Mouse (Mus musculus) E14TG2a.4 (cell line): ENCODE measurements at regions not wholly inside any gene's neighbourhood (a gene's known extent, or its start where the extent isn't known, plus 50 kb on each side); places are given as distances from the start of the nearest gene placed in this dataset.

Experiments used
- H3K27me3 ChIP-seq: 2 replicates; pipeline ENCODE4 v1.6.1; 2014; ENCODE audit warnings: low read length, control low read depth; ENCODE audit not compliant: insufficient read depth
- H3K36me3 ChIP-seq: 2 replicates; pipeline ENCODE4 v1.6.1; 2014; ENCODE audit warnings: low read length, control low read depth; ENCODE audit not compliant: insufficient read depth
- H3K4me1 ChIP-seq: replicated peaks from 2 replicates; pipeline ENCODE4 v1.6.1; 2014; ENCODE audit warnings: low read depth, low read length, control low read depth
- H3K4me3 ChIP-seq: replicated peaks from 2 replicates; pipeline ENCODE4 v1.5.1; 2014; ENCODE audit warnings: mild to moderate bottlenecking, low read length
- H3K9me3 ChIP-seq: 2 replicates; pipeline ENCODE4 v1.6.1; 2014; ENCODE audit warnings: low read length, control low read depth
- CTCF ChIP-seq: conservative IDR thresholded peaks from 2 replicates; pipeline ENCODE4 v1.5.1; 2014; ENCODE audit warnings: low read length
- NANOG ChIP-seq: IDR thresholded peaks from 2 replicates; pipeline ENCODE4 v1.6.1; 2014; ENCODE audit warnings: borderline replicate concordance, low read length, mixed read lengths
- POU5F1 ChIP-seq: IDR thresholded peaks from 2 replicates; pipeline ENCODE4 v1.6.1; 2014; ENCODE audit warnings: low read length, borderline replicate concordance

- Histone ChIP-seq H3K36me3 (no peaks in the 10 kb centered on the region), H3K9me3 (no peaks in the 10 kb centered on the region), H3K27me3 (peaks cover 2% of the 10 kb centered on the region; the same call in 1 of the 2 replicates), H3K4me1 (peaks cover 8% of the 10 kb centered on the region; the same call in 1 of the 2 replicates), H3K4me3 (no peak overlapping the region)
- TF ChIP-seq NANOG (no peak), CTCF (no peak), POU5F1 (no peak)
Observed at GRCm38 (mm10) chr5:75863358-75863757, 114.9 kb downstream of the Kdr start.

GRCm38 (mm10) chr5:75862630-75862991 is 115.6 kb downstream of the Kdr start:
- Histone ChIP-seq H3K36me3 (no peaks in the 10 kb centered on the region), H3K4me1 (peaks cover 8% of the 10 kb centered on the region; the same call in 1 of the 2 replicates), H3K4me3 (no peak overlapping the region), H3K9me3 (no peaks in the 10 kb centered on the region), H3K27me3 (peaks cover 2% of the 10 kb centered on the region; the same call in 1 of the 2 replicates)
- peak; percentile 68 for TF ChIP-seq CTCF
- no peak for TF ChIP-seq POU5F1
- TF ChIP-seq NANOG: no peak

- H3K4me3 ChIP-seq: no peak overlapping the region
- TF ChIP-seq CTCF (no peak), NANOG (no peak), POU5F1 (no peak)
- H3K36me3 ChIP-seq: no peaks in the 10 kb centered on the region
- H3K27me3 ChIP-seq: peaks cover 2% of the 10 kb centered on the region; the same call in 1 of the 2 replicates
- H3K4me1 ChIP-seq: peaks cover 8% of the 10 kb centered on the region; the same call in 1 of the 2 replicates
- no peaks in the 10 kb centered on the region for H3K9me3 ChIP-seq
Observed at GRCm38 (mm10) chr5:75861916-75862629, 116.2 kb downstream of the Kdr start.

GRCm38 (mm10) chr5:75859316-75859836 is 118.9 kb downstream of the Kdr start:
- H3K36me3 ChIP-seq: no peaks in the 10 kb centered on the region
- peaks cover 8% of the 10 kb centered on the region; the same call in 1 of the 2 replicates for H3K4me1 ChIP-seq
- no peak for TF ChIP-seq CTCF
- no peak for TF ChIP-seq NANOG
- TF ChIP-seq POU5F1: no peak
- peaks cover 10% of the 10 kb centered on the region; the same call in 1 of the 2 replicates for H3K27me3 ChIP-seq
- no peaks in the 10 kb centered on the region for H3K9me3 ChIP-seq
- H3K4me3 ChIP-seq: no peak overlapping the region

- TF ChIP-seq POU5F1 (no peak), CTCF (no peak), NANOG (no peak)
- Histone ChIP-seq H3K27me3 (peaks cover 11% of the 10 kb centered on the region; the same call in 1 of the 2 replicates), H3K4me1 (peaks cover 6% of the 10 kb centered on the region), H3K4me3 (no peak overlapping the region), H3K36me3 (no peaks in the 10 kb centered on the region), H3K9me3 (no peaks in the 10 kb centered on the region)
Observed at GRCm38 (mm10) chr5:75850855-75851254, 127.4 kb downstream of the Kdr start.

- Histone ChIP-seq H3K27me3 (peaks cover 3% of the 10 kb centered on the region; the same call in 1 of the 2 replicates), H3K4me3 (no peak overlapping the region), H3K36me3 (no peaks in the 10 kb centered on the region), H3K9me3 (no peaks in the 10 kb centered on the region), H3K4me1 (no peaks in the 10 kb centered on the region)
- no peak for TF ChIP-seq POU5F1
- no peak for TF ChIP-seq NANOG
- TF ChIP-seq CTCF: no peak
Observed at GRCm38 (mm10) chr5:75847966-75848365, 130.3 kb downstream of the Kdr start.

GRCm38 (mm10) chr5:75847341-75847740 is 130.9 kb downstream of the Kdr start:
- TF ChIP-seq NANOG (no peak), CTCF (no peak), POU5F1 (no peak)
- H3K36me3 ChIP-seq: no peaks in the 10 kb centered on the region

GRCm38 (mm10) chr5:75846016-75846415 is 132.2 kb downstream of the Kdr start:
- no peaks in the 10 kb centered on the region for H3K9me3 ChIP-seq
- no peaks in the 10 kb centered on the region for H3K36me3 ChIP-seq
- peaks cover 5% of the 10 kb centered on the region for H3K4me1 ChIP-seq
- peaks cover 3% of the 10 kb centered on the region for H3K27me3 ChIP-seq
- TF ChIP-seq CTCF: no peak
- no peak for TF ChIP-seq POU5F1
- no peak for TF ChIP-seq NANOG
- H3K4me3 ChIP-seq: no peak overlapping the region

More at GRCm38 (mm10) chr5:75847341-75847740, 130.9 kb downstream of the Kdr start:
- Histone ChIP-seq H3K9me3 (no peaks in the 10 kb centered on the region), H3K4me1 (no peaks in the 10 kb centered on the region), H3K27me3 (peaks cover 3% of the 10 kb centered on the region; the same call in 1 of the 2 replicates), H3K4me3 (no peak overlapping the region)

GRCm38 (mm10) chr5:75843807-75844206 is 134.5 kb downstream of the Kdr start:
- Histone ChIP-seq H3K36me3 (no peaks in the 10 kb centered on the region), H3K27me3 (no peaks in the 10 kb centered on the region; the same call in none of the 2 replicates), H3K9me3 (no peaks in the 10 kb centered on the region), H3K4me1 (peaks cover 11% of the 10 kb centered on the region), H3K4me3 (no peak overlapping the region)
- TF ChIP-seq CTCF (no peak), POU5F1 (no peak), NANOG (no peak)
